Mouse (Mus musculus) MEL (cell line): ENCODE data around the gene Defa2. TPM values are rescaled to one million over a fixed set of nuclear protein-coding genes. Genes with fewer than 3 reads are reported as not detected.
"Not testable (repeated sequence)": the region's sequence is repeated elsewhere in the genome, so short reads cannot be mapped to it uniquely, and the experiment has no call there.

Source experiments
- DNase-seq: peaks from one replicate; pipeline ENCODE4 v3.0.0; 2011; ENCODE audit warnings: low read depth, low spot score
- H3K27ac ChIP-seq: 2 replicates; pipeline ENCODE4 v1.5.1; 2012; ENCODE audit warnings: low read depth, mild to moderate bottlenecking, control low read depth, low read length, moderate library complexity; ENCODE audit not compliant: control insufficient read depth
- H3K27me3 ChIP-seq, 2 experiments: fragments of 150-350 bp in 1 of 2; sonication (generic) in 1 of 2; 2 replicates each; pipeline ENCODE4 v1.6.1; 2012; ENCODE audit warnings: low read length in 2 of 2, mild to moderate bottlenecking in 2 of 2, improper control_type of control experiment in 1 of 2, moderate library complexity in 1 of 2; ENCODE audit not compliant: insufficient read depth in 2 of 2, control insufficient read depth in 1 of 2
- H3K36me3 ChIP-seq, 2 experiments: 2 replicates each; pipeline ENCODE4 v1.6.1; 2012 to 2014; ENCODE audit warnings: low read length in 2 of 2, improper control_type of control experiment in 1 of 2, inconsistent platforms in 1 of 2, mild to moderate bottlenecking in 1 of 2; ENCODE audit not compliant: insufficient read depth in 2 of 2, control insufficient read depth in 1 of 2
- H3K4me1 ChIP-seq, 2 experiments: fragments of 150-350 bp in 1 of 2; sonication (generic) in 1 of 2; 2 replicates each; pipeline ENCODE4 v1.6.1; 2012; ENCODE audit warnings: low read length in 2 of 2, improper control_type of control experiment in 1 of 2, mild to moderate bottlenecking in 1 of 2; ENCODE audit not compliant: insufficient read depth in 2 of 2, control insufficient read depth in 1 of 2
- H3K4me3 ChIP-seq, 2 experiments: fragments of 150-350 bp in 1 of 2; sonication (generic) in 1 of 2; 2 replicates each; pipeline ENCODE4 v1.5.1; 2012; ENCODE audit warnings: low read depth in 2 of 2, low read length in 2 of 2, mild to moderate bottlenecking in 2 of 2, moderate library complexity in 2 of 2, control low read depth in 1 of 2, improper control_type of control experiment in 1 of 2; ENCODE audit not compliant: control insufficient read depth in 1 of 2, insufficient read depth in 1 of 2
- H3K79me2 ChIP-seq: 2 replicates; pipeline ENCODE4 v1.6.1; 2012; ENCODE audit warnings: mild to moderate bottlenecking, low read length, moderate library complexity; ENCODE audit not compliant: control insufficient read depth, poor library complexity, insufficient read depth
- H3K9ac ChIP-seq: 2 replicates; pipeline ENCODE4 v1.6.1; 2012; ENCODE audit warnings: low read depth, mild to moderate bottlenecking, control low read depth, low read length, moderate library complexity; ENCODE audit not compliant: control insufficient read depth, poor library complexity, severe bottlenecking
- H3K9me3 ChIP-seq: fragments of 150-350 bp; sonication (generic); replicated peaks from 2 replicates; pipeline ENCODE4 v1.6.1; 2012; ENCODE audit warnings: mild to moderate bottlenecking, low read length, improper control_type of control experiment, moderate library complexity; ENCODE audit not compliant: insufficient read depth
- polyA plus RNA-seq, 2 experiments: library from polyadenylated mRNA; stranded (reverse) in 1 of 2; unstranded in 1 of 2; fragments of >175 nt in 1 of 2; fragments of >200 nt in 1 of 2; gene quantifications; 2 replicates each; pipeline versions ENCODE4 v1.2.1 to v1.2.4; 2012; ENCODE audit warnings: low replicate concordance in 2 of 2, low read depth in 1 of 2; ENCODE audit not compliant: insufficient read length in 2 of 2, insufficient read depth in 1 of 2, missing spikeins in 1 of 2
- total RNA-seq: library from RNA; depleted of rRNA; stranded (reverse); fragments of 300-350 nt; gene quantifications from 2 replicates; pipeline ENCODE4 v1.2.3, GENCODE M21; 2012; rRNA removed

The Defa2 gene
- total RNA-seq (not detected in 2 replicates), polyA plus RNA-seq (not detected)

GRCm38 (mm10) chr8:21378215-21378614, at the start of gene Defa2:
TSS of gene Defa2 (plus strand) at chr8:21378515.
- not testable (repeated sequence) for H3K4me1 ChIP-seq, DNase-seq, H3K9me3 ChIP-seq

GRCm38 (mm10) chr8:21391511-21391910, 13.2 kb downstream of the Defa2 start, which contains the start of gene Defa33:
TSS of gene Defa33 (plus strand) at chr8:21391811.
- not testable (repeated sequence) for H3K9me3 ChIP-seq, H3K27me3 ChIP-seq, H3K9ac ChIP-seq, H3K4me3 ChIP-seq, H3K4me1 ChIP-seq, H3K36me3 ChIP-seq, DNase-seq, H3K79me2 ChIP-seq, H3K27ac ChIP-seq

More at GRCm38 (mm10) chr8:21378215-21378614, at the start of gene Defa2:
- H3K4me3 ChIP-seq, H3K27ac ChIP-seq, H3K36me3 ChIP-seq, H3K79me2 ChIP-seq, H3K27me3 ChIP-seq, H3K9ac ChIP-seq: not testable (repeated sequence)

DNA sequence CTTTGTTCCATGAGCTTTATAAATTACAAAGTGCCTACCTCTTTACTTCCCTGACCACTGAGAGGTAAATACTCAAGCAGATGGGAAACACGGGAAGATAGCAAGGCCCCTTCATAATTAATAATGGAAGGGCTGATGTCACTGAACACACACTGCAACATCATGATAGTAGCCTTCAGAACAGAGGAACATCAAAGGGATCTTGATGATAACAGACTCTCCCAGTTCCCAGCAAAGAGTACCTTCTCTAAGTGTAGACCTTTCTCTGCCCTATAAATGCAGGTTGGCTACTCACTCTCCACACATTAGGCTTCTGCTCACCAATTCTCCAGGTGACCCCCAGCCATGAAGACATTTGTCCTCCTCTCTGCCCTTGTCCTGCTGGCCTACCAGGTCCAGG, 48.8 kb downstream of the Defa2 start, which contains the start of gene Defa36:
Defa36 (plus strand) TSS at position 301 of the 400 bp plus-strand sequence.
- not testable (repeated sequence) for H3K27ac ChIP-seq, DNase-seq, H3K27me3 ChIP-seq, H3K4me3 ChIP-seq, H3K4me1 ChIP-seq, H3K9me3 ChIP-seq, H3K79me2 ChIP-seq, H3K36me3 ChIP-seq, H3K9ac ChIP-seq

Other genes starting within 250 kb of the Defa2 start
- gene Defa30, start 243.9 kb upstream of the Defa2 start, total RNA-seq: not detected in 2 replicates
- gene Defa30, start 243.9 kb upstream of the Defa2 start, polyA plus RNA-seq: not detected
- gene Defa22, start 216.2 kb upstream of the Defa2 start, total RNA-seq: not detected in 2 replicates
- not detected for gene Defa22, start 216.2 kb upstream of the Defa2 start, polyA plus RNA-seq
- not detected in 2 replicates for gene Defa31, start 186.9 kb upstream of the Defa2 start, total RNA-seq
- gene Defa31, start 186.9 kb upstream of the Defa2 start, polyA plus RNA-seq: not detected
- gene Gm15293, start 177.0 kb upstream of the Defa2 start, total RNA-seq: not detected in 2 replicates
- gene Gm15293, start 177.0 kb upstream of the Defa2 start, polyA plus RNA-seq: not detected
- gene Gm15292, start 128.8 kb upstream of the Defa2 start, total RNA-seq: not detected in 2 replicates
- gene Gm15292, start 128.8 kb upstream of the Defa2 start, polyA plus RNA-seq: not detected
- not detected in 2 replicates for gene Defa27, start 63.0 kb upstream of the Defa2 start, total RNA-seq
- gene Defa27, start 63.0 kb upstream of the Defa2 start, polyA plus RNA-seq: not detected
- not detected in 2 replicates for gene Defa29, start 51.5 kb upstream of the Defa2 start, total RNA-seq
- not detected for gene Defa29, start 51.5 kb upstream of the Defa2 start, polyA plus RNA-seq
- gene Defa33, start 13.3 kb downstream of the Defa2 start, total RNA-seq: not detected in 2 replicates
- not detected for gene Defa33, start 13.3 kb downstream of the Defa2 start, polyA plus RNA-seq
- not detected in 2 replicates for gene Defa36, start 48.9 kb downstream of the Defa2 start, total RNA-seq
- gene Defa36, start 48.9 kb downstream of the Defa2 start, polyA plus RNA-seq: not detected
- not detected in 2 replicates for gene Gm7849, start 78.0 kb downstream of the Defa2 start, total RNA-seq
- gene Gm7849, start 78.0 kb downstream of the Defa2 start, polyA plus RNA-seq: not detected
- not detected in 2 replicates for gene Defa20, start 130.7 kb downstream of the Defa2 start, total RNA-seq
- not detected for gene Defa20, start 130.7 kb downstream of the Defa2 start, polyA plus RNA-seq
- gene Defa32, start 150.5 kb downstream of the Defa2 start, total RNA-seq: not detected in 2 replicates
- not detected for gene Defa32, start 150.5 kb downstream of the Defa2 start, polyA plus RNA-seq
- not detected in 2 replicates for gene Defa37, start 186.9 kb downstream of the Defa2 start, total RNA-seq
- gene Defa37, start 186.9 kb downstream of the Defa2 start, polyA plus RNA-seq: not detected
- not detected in 2 replicates for gene Defa28, start 204.5 kb downstream of the Defa2 start, total RNA-seq
- not detected for gene Defa28, start 204.5 kb downstream of the Defa2 start, polyA plus RNA-seq
- gene Gm7861, start 216.0 kb downstream of the Defa2 start, total RNA-seq: not detected in 2 replicates
- gene Gm7861, start 216.0 kb downstream of the Defa2 start, polyA plus RNA-seq: not detected
- gene Defa26, start 239.7 kb downstream of the Defa2 start, total RNA-seq: not detected in 2 replicates
- not detected for gene Defa26, start 239.7 kb downstream of the Defa2 start, polyA plus RNA-seq